Mouse (Mus musculus) urinary bladder, postnatal 10 days (tissue): ENCODE measurements around the gene Mettl21e.
"Not testable (repeated sequence)": the region's sequence is repeated elsewhere in the genome, so short reads cannot be mapped to it uniquely, and the experiment has no call there.

Experiments used
- DNase-seq: peaks from one replicate; pipeline ENCODE4 v3.0.0; 2022; ENCODE audit warnings: low spot score

Gene Mettl21e

GRCm38 (mm10) chr1:44218876-44219275 lies at the start of gene Mettl21e:
Gene Mettl21e, minus strand, starts transcription at chr1:44218961.
- DNase-seq: no peak

GRCm38 (mm10) chr1:44240440-44240839 lies 21.7 kb upstream of the Mettl21e start:
- DNase-seq: not testable (repeated sequence)

- no peak for DNase-seq
Measured at GRCm38 (mm10) chr1:44239969-44240368, 21.2 kb upstream of the Mettl21e start.

GRCm38 (mm10) chr1:44237305-44237704 lies 18.5 kb upstream of the Mettl21e start:
- DNase-seq: no peak

GRCm38 (mm10) chr1:44235311-44235710 lies 16.6 kb upstream of the Mettl21e start:
- no peak for DNase-seq

- not testable (repeated sequence) for DNase-seq
Measured at GRCm38 (mm10) chr1:44234531-44234930, 15.8 kb upstream of the Mettl21e start.

GRCm38 (mm10) chr1:44229044-44229443 lies 10.3 kb upstream of the Mettl21e start:
- DNase-seq: no peak

GRCm38 (mm10) chr1:44217118-44217517 lies 1.6 kb downstream of the Mettl21e start:
- no peak for DNase-seq

GRCm38 (mm10) chr1:44216352-44217116 lies 2.2 kb downstream of the Mettl21e start:
- no peak for DNase-seq

GRCm38 (mm10) chr1:44214443-44214842 lies 4.3 kb downstream of the Mettl21e start:
- DNase-seq: no peak

GRCm38 (mm10) chr1:44202876-44203275 lies 15.9 kb downstream of the Mettl21e start:
- no peak for DNase-seq

- DNase-seq: no peak
Measured at GRCm38 (mm10) chr1:44198273-44199171, 20.2 kb downstream of the Mettl21e start.

- no peak for DNase-seq
Measured at GRCm38 (mm10) chr1:44186396-44186795, 32.4 kb downstream of the Mettl21e start.

GRCm38 (mm10) chr1:44178086-44178485 lies 40.7 kb downstream of the Mettl21e start:
- DNase-seq: no peak

- DNase-seq: no peak
Measured at GRCm38 (mm10) chr1:44173903-44174302, 44.9 kb downstream of the Mettl21e start.

GRCm38 (mm10) chr1:44172656-44173055 lies 46.1 kb downstream of the Mettl21e start:
- DNase-seq: no peak

- DNase-seq: no peak
Measured at GRCm38 (mm10) chr1:44167859-44168383, 50.8 kb downstream of the Mettl21e start.

- no peak for DNase-seq
Measured at GRCm38 (mm10) chr1:44162389-44162788, 56.4 kb downstream of the Mettl21e start.

- no peak for DNase-seq
Measured at GRCm38 (mm10) chr1:44161818-44162217, 56.9 kb downstream of the Mettl21e start.

- no peak for DNase-seq
Measured at GRCm38 (mm10) chr1:44158317-44158716, 60.4 kb downstream of the Mettl21e start.

- DNase-seq: no peak
Measured at GRCm38 (mm10) chr1:44155287-44155686, 63.5 kb downstream of the Mettl21e start.
